Mouse (Mus musculus): ENCODE results near the gene Akt3. TPM values are rescaled to one million over a fixed set of nuclear protein-coding genes. Genes with fewer than 3 reads are reported as not detected.

Akt3 gene
- polyA plus RNA-seq, 1 experiment from 2014 or later: 33.7 TPM

GRCm38 (mm10) chr1:176979235-176979634 lies 278.8 kb downstream of the Akt3 start:
- no peak overlapping the region for H3K4me3 ChIP-seq (replicated peaks; ENCODE audit: low read depth, low read length)
- H3K4me2 ChIP-seq (ENCODE audit: low read length): no peak overlapping the region
- 0 out of 2 replicates have a peak, but pooled peaks cover 6% of the 10 kb centered on the region for H3K4me1 ChIP-seq (ENCODE audit: control insufficient read depth, insufficient read depth, low read length)
- DNase-seq (no peak), ATAC-seq (ENCODE audit: low FRiP score, low TSS enrichment) (no peak)
- H3K36me3 ChIP-seq (ENCODE audit: control insufficient read depth, insufficient read depth, low read length): no peaks in the 10 kb centered on the region
- H3K27me3 ChIP-seq (ENCODE audit: control insufficient read depth, insufficient read depth, low read length): no peaks in the 10 kb centered on the region
- H3K9me3 ChIP-seq (ENCODE audit: control insufficient read depth, low read length): no peaks in the 10 kb centered on the region
- H3K27ac ChIP-seq (replicated peaks; ENCODE audit: low read depth, low read length): no peak overlapping the region
- H3K9ac ChIP-seq (replicated peaks; ENCODE audit: low read length): no peak overlapping the region

GRCm38 (mm10) chr1:176973356-176974088 lies 284.5 kb downstream of the Akt3 start:
- Histone ChIP-seq H3K9ac (replicated peaks; ENCODE audit: low read length) (no peak overlapping the region), H3K36me3 (ENCODE audit: control insufficient read depth, insufficient read depth, low read length) (no peaks in the 10 kb centered on the region), H3K4me3 (replicated peaks; ENCODE audit: low read depth, low read length) (no peak overlapping the region), H3K27ac (replicated peaks; ENCODE audit: low read depth, low read length) (no peak overlapping the region), H3K4me2 (ENCODE audit: low read length) (no peak overlapping the region), H3K9me3 (ENCODE audit: control insufficient read depth, low read length) (no peaks in the 10 kb centered on the region), H3K27me3 (ENCODE audit: control insufficient read depth, insufficient read depth, low read length) (no peaks in the 10 kb centered on the region), H3K4me1 (ENCODE audit: control insufficient read depth, insufficient read depth, low read length) (peaks cover 4% of the 10 kb centered on the region; the same call in 1 of the 2 replicates)
- ATAC-seq (ENCODE audit: low FRiP score, low TSS enrichment) (no peak), DNase-seq (no peak)
- WGBS: 90% methylated on average over 6 of the region's 6 CpGs

- H3K4me2 ChIP-seq (ENCODE audit: low read length): no peak overlapping the region
- peak overlapping the region; percentile 20; the same call in 1 of the 2 replicates for H3K27ac ChIP-seq (replicated peaks; ENCODE audit: low read depth, low read length)
- no peak overlapping the region for H3K4me3 ChIP-seq (replicated peaks; ENCODE audit: low read depth, low read length)
- ATAC-seq (ENCODE audit: low FRiP score, low TSS enrichment) (no peak), DNase-seq (no peak)
- WGBS: 79% methylated on average over 4 of the region's 4 CpGs
- no peaks in the 10 kb centered on the region for H3K27me3 ChIP-seq (ENCODE audit: control insufficient read depth, insufficient read depth, low read length)
- H3K9ac ChIP-seq (replicated peaks; ENCODE audit: low read length): no peak overlapping the region
- no peaks in the 10 kb centered on the region; the same call in 1 of the 2 replicates for H3K36me3 ChIP-seq (ENCODE audit: control insufficient read depth, insufficient read depth, low read length)
- H3K4me1 ChIP-seq (ENCODE audit: control insufficient read depth, insufficient read depth, low read length): peaks cover 4% of the 10 kb centered on the region; the same call in 1 of the 2 replicates
- no peaks in the 10 kb centered on the region for H3K9me3 ChIP-seq (ENCODE audit: control insufficient read depth, low read length)
These were observed 286.6 kb downstream of the Akt3 start for GRCm38 (mm10) chr1:176971479-176971797.

- no peaks in the 10 kb centered on the region for H3K27me3 ChIP-seq (ENCODE audit: control insufficient read depth, insufficient read depth, low read length)
- WGBS: 65% methylated on average over 16 of the region's 16 CpGs
- no peak overlapping the region for H3K4me2 ChIP-seq (ENCODE audit: low read length)
- peak overlapping the region; percentile 20 for H3K27ac ChIP-seq (replicated peaks; ENCODE audit: low read depth, low read length)
- H3K4me3 ChIP-seq (replicated peaks; ENCODE audit: low read depth, low read length): no peak overlapping the region
- H3K9ac ChIP-seq (replicated peaks; ENCODE audit: low read length): no peak overlapping the region
- no peaks in the 10 kb centered on the region; the same call in 1 of the 2 replicates for H3K36me3 ChIP-seq (ENCODE audit: control insufficient read depth, insufficient read depth, low read length)
- no peaks in the 10 kb centered on the region for H3K9me3 ChIP-seq (ENCODE audit: control insufficient read depth, low read length)
- peaks cover 4% of the 10 kb centered on the region; the same call in 1 of the 2 replicates for H3K4me1 ChIP-seq (ENCODE audit: control insufficient read depth, insufficient read depth, low read length)
- DNase-seq (no peak), ATAC-seq (ENCODE audit: low FRiP score, low TSS enrichment) (no peak)
These were observed 287.1 kb downstream of the Akt3 start for GRCm38 (mm10) chr1:176970635-176971478.

Other genes with a start within 250 kb of the Akt3 start
- gene Zbtb18, start 184.1 kb upstream of the Akt3 start, polyA plus RNA-seq (2014; fragmentation: Nextera tagmentation; extraction: Ambion mirVana): 11.9 and 13.4 TPM in 2 replicates